Mouse (Mus musculus): ENCODE measurements around the gene Agap1.

DNA sequence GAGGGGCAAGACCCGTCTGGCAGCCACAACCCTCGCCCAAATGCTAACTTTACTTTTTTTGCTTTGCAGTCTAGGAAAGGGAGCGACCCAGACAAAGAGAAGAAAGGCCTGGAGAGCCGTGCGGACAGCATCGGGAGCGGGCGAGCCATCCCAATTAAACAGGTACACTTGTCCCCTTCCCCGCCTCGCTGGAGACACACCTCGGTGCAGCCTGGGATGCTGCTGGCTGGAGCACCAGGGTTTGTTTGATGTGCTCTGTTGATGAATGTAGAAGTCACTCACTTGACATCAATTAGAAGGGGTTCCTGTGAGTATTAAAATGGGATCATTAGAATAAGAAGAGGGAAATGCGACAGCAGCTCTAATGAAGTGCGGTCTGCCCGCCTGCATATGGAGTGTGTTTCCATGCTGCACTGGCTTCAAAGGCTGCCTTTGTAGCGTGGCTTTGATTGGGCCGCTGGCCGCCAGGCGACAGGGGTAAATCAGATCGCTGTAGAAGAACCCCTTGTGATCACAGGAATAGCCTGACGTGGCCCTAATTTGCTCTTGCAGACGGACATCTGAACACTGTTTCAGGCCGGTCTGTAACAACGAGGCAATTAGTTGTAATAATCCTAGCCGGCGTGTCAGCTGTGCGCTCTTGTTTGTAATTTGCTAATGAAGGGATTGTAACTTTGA, 216.6 kb downstream of the Agap1 start:
- TF ChIP-seq CTCF (IDR thresholded peaks at IDR 0.05; ENCODE audit: insufficient read depth, low read depth, low read length) (no peak), POLR2A (IDR thresholded peaks at IDR 0.05; ENCODE audit: insufficient read depth, low read depth, low read length) (no peak)
